Mouse (Mus musculus) erythroblast, embryonic 14.5 days (primary cell): ENCODE measurements around the gene Atp1a2.

Experiments used
- GATA1 ChIP-seq: IDR thresholded peaks from 2 replicates; pipeline ENCODE4 v1.6.1; 2012; ENCODE audit warnings: low read length, inconsistent platforms, mixed read lengths
- TAL1 ChIP-seq: IDR thresholded peaks from 3 replicates; pipeline ENCODE4 v1.6.1; 2012; ENCODE audit warnings: low read length, inconsistent platforms, mixed read lengths

DNA sequence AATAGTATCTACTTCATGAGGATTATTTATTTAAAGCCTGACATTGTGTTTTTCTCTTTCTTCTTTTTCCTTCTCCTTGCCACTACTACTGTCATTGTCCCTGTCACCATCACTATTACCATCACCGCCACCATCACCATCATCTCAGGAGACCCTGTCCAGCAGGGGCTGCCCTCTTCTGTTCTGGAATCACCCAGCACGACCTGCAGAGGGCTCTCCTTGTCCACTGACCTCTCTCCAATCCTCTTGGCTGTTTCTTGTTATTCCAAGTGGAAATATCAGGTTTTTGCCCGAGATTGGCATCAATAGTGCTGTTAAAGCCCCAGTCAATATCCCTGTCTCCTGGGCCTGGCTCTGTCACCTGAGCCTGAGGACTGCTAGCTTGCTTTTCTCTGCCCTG lies 35.6 kb upstream of the Atp1a2 start:
- TF ChIP-seq GATA1 (no peak), TAL1 (no peak)
